Mouse (Mus musculus) fat pad, adult 2 months (tissue): ENCODE measurements around the gene Vti1a.

ENCODE experiments used
- DNase-seq: peaks from one replicate; pipeline ENCODE4 v3.0.0-alpha.2; 2011; ENCODE audit warnings: low read depth, low spot score; ENCODE audit errors: extremely low read depth

The Vti1a gene

DNA sequence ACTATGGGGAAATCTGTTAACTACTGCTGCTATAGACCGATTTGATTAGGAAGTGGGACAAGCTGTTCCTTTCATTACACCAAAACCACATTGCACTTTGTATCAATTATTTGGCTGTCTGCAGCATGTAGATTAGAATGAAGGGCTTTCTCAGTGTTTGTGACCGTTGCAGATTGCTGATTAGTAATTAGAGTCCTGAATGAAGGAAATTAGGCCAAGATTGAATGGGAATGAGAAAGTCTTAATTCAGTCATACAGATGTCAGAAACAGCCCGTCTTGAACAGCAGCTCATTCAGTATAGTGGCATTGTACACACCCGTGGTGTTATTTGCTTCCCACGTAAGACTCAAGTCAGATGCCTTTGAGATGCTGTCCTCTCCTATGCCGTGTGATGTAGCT is 60.2 kb downstream of the Vti1a start:
- DNase-seq, result no peak

DNA sequence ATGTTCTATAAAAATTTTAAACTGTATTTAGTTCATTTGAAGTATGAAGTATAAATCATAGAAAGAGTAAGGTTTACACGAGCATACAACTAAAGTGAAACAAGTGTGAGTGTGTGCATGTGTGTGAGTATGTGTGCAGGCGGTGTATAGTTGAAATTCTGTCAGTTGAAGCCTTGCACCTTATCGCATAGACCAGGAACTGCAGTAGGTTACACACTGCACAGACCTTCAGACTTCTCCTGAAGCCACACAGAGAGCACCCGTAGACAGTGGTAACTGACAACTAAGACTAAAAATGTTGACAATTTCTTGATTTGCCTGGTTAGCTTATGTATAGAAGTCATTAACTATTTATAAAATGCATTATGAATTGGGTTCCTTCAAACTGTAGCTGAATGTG is 61.4 kb downstream of the Vti1a start:
- DNase-seq, result no peak

DNA sequence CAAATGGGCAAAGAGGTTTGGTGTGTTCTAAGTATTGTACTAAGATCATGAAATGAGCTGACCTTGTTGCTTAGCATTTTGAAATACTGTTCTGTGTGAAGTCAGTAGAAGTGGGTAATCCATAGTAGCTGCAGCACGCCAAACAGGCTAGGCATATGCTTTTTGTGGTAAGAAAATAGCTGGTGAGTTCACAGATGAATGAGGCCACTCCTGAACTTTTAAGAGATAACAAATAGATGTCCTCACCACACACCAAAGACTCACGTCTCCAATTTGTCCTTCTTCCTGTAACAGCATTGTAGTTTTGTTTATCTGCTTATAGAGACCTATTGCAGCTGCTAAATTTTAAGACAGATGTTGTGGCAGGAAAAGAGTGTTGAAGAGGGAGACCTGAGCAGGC is 62.8 kb downstream of the Vti1a start:
- DNase-seq, result no peak

DNA sequence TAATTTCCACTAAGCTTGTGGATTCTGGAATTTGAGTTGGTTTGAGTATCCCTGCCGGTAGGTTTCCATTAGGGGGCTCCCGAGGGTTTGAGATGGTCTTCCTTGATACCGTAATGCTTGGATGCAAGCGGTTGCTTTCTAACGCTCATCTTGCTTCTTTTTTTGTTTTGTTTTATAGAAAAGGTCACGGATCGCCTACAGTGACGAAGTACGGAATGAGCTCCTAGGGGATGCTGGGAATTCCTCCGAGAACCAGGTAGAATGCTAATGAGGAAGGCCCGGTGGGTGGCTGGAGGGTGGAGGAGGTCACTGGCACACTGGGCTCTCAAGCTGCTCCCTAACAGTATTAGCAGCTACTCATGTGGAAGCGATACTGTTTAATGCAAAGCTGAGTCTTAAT is 64.7 kb downstream of the Vti1a start:
- DNase-seq, result no peak

DNA sequence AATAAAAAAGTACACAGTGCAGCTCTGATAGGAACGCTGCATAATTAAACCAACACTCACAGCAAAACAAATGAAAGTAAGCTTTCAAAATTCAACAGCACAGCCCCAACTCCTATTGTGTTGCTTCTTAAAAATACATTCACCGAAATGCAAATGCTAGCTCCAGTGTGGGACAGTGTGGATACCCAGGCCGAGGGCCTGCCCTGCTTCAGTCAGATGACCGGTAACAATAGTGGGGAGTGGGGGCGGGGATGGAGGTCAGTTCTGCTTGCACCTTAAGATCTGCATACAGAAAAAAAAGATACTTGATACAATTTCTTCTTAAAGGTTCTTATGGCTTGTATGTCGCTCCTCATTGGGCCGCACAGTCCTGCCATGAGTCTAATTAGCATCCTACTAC is 65.2 kb downstream of the Vti1a start:
- DNase-seq, result no peak

DNA sequence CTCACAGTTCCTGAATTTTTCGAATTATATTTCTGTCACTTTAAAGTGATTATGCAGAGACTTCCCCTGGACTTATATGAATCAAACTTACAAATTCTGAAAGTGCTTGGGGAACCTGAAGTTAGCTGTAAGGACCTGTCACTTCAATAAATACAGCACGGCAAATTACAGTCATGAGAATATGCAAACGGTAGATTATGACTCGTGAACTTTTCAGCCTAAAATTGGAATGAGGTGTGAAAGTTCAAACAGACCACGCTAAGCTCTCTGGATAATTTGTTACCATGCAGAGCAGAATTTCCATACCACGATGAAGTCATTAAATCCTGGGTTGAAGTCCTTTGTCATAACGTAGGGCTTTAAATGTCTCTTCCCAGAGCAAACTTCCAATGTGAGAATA is 66.7 kb downstream of the Vti1a start:
- no peak for DNase-seq

DNA sequence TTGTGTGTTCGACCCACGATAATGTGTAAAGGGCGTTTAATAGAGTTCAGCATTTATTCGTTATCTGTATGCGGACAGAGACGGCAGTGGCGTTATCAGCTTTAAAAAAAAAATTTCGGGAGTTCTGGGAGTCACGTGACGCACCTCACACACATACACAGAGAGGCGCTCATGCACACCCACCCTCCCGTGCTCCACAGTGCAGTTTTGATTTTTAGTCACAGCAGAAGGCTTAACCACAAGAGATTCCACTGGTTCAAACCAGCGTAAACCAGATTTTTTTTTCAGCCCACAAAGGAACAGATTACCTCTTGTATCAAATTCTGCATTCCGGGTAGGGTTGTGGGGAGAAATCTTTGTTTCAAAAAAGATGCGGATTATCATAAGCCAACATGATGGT is 68.5 kb downstream of the Vti1a start:
- DNase-seq, result no peak

DNA sequence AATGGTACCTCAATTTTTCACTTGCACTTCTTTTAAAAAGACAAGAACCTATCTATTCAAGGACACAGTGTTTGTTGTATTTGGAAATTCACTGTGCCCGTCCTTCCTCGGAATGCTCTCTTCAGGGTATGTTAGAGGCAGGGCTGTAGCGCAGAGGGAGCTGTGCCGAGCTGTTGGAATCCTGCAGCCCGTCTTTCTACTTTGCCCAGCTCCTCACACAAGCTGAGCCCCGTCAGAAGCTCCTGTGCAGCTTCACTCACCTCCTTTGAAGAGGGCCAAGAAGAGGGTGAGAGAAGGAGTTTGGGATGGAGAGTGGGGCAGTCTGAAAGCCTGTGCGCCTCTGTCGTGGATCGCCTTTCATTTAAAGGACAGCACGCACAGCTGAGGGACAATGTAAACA is 72.9 kb downstream of the Vti1a start:
- DNase-seq, result no peak

DNA sequence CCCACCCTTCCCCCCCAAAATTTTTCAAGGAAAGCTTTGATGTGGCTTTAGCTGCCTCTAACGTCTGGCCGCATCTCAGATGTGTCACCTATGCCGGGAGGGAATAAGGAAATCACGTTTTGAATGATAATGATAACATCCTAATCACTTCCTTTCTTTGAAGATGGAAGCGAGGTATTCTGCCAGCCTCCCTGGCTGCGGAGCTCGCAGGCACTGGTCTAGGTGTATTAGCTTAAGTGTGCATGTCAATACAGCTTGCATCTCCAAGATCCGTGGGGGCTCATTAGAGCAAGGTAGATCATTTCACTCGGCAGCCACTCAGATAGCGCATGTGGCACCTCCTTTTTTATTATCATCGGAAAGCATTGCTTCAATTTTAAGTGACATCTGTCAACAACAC is 74.2 kb downstream of the Vti1a start:
- DNase-seq, result no peak

DNA sequence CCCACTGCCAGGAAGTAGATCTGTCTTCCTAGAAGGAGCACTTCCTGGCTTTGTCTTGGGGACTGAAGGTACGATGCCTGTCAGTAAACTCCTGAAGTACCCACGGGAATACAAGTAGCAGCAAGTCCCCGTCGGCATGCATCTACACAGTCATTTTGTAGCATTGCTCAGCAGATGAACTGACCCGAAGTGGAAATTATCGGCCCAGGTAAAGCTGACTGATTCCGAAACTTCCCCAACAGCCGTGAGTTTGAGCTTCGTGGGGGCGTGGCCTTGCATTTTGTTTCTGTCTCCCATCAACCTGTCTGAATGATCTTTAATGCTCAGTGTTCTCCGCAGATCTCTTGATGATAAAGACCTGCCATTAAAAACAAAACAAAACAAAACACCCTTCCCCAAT is 85.5 kb downstream of the Vti1a start:
- DNase-seq, result no peak

DNA sequence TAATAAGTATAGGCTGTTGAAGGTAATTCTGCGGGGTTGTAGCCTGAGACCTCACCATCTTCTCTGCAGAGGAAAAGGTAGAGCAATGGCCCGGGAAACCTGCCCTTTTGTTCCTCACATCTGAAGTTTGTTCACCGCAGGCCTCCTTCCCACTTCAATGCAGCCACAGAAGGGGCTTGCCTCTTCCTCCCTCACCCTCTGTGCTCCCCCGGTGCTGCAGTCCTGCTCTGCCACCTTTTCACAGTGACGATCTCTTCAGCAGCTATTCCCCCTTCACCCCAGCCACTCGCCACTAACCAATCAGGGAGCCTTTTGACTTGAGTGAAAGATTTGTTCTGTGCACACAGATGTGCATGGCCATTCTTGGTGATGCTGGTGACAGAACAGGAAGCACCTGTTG is 92.4 kb downstream of the Vti1a start:
- no peak for DNase-seq

DNA sequence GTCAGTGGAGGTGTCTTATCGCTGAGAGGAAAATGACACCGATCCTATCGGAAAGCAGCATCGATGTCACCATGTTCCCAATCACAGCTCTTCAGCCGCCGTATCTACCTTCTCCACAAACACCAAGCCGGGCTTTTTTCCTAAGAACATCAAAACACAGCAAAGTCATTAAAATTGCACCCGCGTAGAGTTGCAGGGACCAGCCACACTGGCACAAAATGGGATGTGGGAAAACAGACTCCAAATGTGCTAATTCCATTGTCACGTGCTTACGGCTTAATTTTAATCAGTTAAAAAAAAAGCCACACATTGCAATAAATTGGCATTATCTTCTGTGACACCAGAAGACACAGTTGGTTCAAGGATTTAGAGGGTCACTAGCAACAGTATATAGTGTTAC is 95.3 kb downstream of the Vti1a start:
- no peak for DNase-seq

DNA sequence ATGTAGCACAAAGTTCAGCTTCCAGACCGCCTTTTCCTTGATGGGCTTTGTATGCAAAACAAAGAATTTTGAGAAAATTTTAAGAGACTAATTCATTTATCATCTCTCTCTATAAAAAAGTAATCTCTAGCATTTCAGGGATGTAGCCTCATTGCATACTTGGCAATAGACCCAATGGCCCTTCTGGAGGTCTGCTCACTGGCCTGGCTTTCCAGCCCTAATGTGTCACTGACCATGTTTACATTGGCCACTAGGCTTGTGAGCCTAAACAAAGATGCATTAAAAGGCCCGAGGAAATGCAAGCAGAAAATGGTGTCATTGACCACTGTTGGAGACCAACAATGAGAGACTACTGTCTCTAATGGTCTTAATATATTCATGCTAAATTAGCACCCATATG is 95.8 kb downstream of the Vti1a start:
- DNase-seq, result no peak

DNA sequence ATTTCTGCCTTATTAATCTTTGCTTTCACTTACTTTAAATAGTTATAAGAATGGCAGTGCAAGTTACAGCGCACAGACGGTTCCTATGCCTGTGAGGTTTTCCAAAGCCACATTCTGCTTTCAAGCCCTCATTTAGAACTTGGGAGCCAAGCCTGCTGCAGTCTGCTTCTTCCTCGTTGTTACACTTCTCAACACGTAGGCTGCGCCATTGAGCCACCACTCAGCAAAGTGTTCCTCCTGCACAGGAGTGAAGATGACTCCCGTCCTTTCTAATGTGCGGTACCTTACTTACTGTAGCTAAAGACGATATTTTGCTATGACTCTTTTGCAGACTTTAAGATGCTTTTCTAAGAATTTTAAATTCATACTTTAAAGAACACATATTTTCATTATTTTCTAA is 98.0 kb downstream of the Vti1a start:
- no peak for DNase-seq

DNA sequence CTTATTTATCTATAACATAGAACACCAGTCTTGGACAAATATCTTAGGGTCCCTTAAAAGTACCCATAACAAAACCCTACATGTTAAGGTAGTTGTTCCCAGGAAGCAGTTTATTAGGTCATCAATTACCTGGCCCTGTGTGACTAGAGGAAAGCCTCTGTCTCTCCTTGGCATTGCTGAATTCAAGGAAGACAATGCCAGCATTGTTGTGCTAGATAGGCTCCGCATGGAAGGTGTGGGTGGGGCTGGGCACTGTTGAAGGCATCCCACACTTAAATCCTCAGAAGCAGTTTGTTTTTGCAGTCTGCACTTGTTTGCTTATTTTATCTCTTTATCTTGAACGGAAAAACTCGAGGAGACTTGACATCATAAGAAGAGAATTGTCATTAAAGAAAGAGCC is 102.7 kb downstream of the Vti1a start:
- DNase-seq, result peak; percentile 39

DNA sequence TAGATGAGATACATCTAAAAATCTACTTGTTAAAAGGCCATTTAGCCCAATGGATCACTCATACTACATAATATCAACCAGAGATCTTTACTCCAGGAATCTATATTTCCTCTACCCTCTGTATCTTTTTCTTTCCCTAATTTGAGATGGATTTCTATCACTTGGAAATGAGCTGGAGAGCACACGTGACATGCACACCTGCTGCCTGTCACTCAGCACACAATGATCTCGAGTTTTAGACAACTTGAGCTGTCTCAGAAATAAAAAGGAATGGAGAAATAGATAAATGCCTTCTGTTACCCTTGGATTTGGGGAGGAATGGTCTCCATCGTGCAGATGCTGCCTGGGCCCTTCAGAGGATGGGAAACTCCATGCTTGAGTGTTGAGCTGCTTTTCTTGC is 103.9 kb downstream of the Vti1a start:
- no peak for DNase-seq

DNA sequence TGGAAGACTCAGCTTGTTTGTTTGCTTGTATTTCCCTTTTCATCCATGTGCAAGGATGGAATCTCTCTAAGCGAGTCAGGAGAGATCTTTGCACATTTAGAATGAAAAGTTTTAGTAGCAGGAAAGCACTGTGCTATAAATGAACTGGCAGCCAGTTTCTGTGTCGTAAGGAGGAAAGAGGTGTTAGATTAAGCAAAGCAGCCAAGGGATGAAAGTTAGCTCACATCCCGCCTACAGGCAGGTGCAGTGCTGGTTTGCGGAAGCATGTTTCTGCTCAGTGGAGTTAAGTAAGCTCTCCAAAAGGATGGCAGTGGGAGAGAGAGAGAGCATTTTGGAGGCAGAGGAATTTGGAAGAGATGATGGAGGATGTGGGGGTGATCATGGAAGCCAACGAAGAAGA is 105.7 kb downstream of the Vti1a start:
- DNase-seq, result peak; percentile 62

DNA sequence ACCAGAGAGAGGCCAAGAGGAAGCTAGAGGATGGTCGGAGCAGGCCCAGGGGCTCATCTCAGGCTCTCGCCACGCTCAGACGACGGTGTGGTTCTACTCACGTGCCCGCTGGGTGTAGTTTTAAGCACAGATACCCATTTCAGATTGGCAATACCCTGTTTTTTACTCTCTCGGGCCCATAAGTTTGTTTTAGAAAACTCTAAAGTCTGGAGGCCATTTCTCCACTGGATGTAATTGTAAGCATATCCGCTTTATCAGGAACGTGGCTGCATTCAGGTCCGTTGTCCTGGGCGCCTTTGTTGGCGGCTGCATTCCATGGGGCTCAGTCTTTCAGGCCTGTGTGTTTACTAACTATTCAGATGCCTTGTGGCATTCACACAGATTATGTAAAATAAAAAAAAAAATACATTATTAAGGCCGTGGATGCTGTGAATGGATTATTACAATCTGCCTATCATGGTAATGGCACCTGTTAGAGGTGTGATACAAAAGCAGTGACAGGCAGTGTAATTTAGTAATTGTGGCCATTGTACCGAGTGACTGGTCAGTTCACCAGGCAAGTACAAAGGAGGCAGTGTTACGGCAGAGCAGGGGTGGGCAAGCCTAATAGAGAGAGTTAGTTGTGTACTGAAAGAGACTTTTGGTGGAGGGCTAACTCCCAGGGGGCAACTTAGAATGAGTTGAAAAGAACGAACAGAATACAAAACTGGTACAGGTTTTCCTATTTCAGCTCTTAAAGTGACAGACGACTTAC is 106.4 kb downstream of the Vti1a start:
- no peak for DNase-seq

DNA sequence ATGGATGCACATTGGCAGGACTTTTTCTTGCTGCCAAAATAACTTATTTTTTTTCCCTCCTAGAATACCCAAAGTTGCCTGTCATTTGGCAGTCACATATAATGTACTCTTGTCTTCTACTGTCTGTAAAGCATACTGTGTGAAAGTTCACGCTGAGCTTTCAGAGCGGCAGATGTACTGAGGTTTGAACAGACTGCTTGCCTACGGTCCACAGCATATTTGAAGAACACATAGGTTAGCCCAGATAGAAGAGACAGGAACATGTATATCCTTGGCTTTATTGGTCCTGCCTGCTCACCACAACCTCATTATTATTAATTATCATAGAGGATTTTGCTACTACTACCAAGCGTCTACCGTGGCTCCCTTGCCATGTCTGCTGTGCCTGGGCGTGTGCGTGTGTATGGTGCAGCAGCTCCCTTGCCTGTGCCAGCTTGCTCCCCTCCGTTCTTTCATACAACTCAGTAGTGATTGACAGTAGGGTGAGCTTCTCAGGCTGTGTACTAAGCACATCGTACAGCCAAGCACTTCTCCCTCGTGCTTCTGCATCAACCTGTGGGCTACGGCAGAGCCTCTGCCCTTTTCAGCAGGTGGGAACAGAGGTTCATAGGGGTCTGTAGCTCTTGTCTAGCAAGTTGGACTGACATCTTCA is 107.1 kb downstream of the Vti1a start:
- no peak for DNase-seq

DNA sequence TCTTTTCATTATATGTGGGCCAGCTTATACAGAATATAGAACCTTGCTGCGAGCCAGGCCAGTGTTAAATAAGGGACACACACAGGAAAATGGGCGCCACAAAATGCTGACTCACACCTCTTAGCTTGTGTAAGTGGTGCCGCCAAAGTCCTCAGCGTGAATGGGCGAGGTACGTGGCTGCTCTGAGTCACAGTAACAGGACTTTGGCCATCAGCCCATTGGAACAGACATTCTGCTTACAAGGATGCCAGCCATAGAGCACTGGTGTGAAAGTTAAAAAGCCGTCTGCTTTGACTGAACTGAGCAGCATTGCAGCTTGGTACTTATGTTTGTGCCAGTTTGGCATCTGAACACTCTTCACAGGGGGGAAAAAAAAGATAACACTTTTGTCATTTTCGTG is 107.9 kb downstream of the Vti1a start:
- DNase-seq, result peak; percentile 57

DNA sequence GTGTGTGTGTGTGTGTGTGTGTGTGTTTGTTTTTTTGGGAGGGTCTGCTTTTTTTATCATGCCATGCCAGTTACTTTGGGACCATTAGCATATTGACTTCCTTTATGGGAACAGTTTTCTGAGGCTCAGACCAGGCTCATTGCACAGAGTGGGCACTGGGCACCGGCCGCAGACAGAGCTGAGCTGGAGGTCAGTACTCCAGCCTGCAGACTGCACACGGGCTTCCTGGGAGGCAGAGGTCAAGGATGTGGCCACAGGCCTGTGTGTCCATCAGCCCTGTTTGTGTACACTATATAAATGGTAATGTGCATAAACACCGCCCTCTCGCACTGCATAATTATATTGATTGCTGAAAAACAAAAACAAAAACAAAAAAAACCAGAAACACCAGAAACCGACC is 108.4 kb downstream of the Vti1a start:
- no peak for DNase-seq

DNA sequence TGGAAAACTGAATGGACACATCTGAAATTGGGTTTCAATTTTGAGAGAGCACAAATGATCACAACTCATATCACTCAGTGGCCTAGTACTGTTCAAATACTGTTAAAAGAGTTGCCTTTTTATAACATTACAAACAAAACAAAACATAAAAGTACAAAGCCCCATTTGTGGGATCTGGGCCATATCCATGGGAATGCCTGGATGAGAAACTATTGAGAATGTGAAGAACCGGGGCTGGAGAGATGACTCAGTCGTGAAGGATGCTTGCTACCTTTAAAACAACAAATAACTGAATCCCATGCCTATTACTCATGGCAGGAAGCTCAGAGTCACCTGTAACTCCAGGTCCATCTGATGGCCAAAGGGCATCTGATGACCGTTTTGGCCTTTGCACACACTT is 124.2 kb downstream of the Vti1a start:
- DNase-seq, result peak; percentile 11

DNA sequence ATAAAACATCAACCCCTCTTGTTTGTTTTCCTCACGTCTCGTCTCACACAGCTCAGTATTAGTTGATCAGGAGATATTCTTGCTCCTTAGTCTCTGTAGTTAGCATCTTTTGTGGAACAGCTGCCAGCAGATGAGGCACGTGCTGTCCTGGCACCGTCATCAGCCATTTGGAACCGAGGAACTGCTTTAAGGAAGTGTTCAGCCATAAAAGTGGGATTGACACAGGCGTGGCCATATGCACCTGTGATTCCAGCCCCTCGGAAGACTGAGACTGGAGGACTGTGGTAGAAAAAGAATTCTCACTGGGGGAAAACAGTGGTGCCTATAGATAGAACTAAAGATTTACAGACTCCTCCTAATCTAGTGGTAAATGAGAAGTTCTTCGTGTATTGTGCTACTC is 127.5 kb downstream of the Vti1a start:
- no peak for DNase-seq
